Mouse (Mus musculus): ENCODE data around the gene Gm20388. TPM values are rescaled to one million over a fixed set of nuclear protein-coding genes. Genes with fewer than 3 reads are reported as not detected.

The Gm20388 gene
- total RNA-seq, 2 experiments from 2014 or later, result 6.8 to 7.8 TPM

DNA sequence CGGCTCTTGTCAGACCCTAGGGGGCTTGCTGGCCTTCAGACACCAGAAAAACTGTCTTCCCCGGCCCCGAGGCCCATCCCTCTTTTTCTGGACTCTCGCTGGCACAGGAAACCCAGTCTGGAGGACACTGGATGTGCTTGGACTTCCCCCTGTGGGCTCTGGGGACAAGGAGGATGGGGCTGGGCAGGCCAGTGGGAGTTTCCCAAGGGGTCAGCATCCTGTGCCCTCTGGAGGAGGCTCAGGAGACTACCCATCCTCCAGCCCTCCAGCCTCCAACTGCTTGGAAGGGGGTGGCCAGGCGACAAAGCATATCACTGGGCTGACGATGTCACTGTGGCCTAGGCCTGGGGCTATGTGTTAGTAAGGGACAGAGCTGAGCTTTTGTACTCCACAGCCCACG, 898.4 kb downstream of the Gm20388 start:
- DNase-seq, result no peak

DNA sequence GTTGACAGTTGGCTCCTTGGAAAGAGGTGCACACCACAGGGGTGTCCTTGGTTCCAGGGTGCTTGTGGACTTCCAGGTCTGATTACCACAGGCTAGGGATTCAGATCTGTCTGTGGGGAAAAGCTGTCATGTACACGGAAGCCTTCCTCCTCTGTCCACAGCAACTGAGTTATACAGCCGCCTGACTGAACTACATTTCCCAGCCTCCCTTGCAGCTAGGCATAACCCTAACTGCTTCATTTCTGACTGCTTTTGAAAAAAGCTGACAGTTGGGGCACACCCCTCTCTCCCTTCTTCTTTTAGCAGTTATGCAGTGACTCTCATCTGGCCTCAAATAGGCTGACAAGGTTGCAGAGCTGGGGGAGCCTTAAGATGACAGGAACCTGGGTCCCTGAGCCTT, 901.3 kb downstream of the Gm20388 start:
- DNase-seq, result no peak
- intact Hi-C loops (cut with DNase I), result no loop called here

More for the DNA sequence above, 898.4 kb downstream of the Gm20388 start:
- intact Hi-C loops (cut with DNase I), result no loop called here

DNA sequence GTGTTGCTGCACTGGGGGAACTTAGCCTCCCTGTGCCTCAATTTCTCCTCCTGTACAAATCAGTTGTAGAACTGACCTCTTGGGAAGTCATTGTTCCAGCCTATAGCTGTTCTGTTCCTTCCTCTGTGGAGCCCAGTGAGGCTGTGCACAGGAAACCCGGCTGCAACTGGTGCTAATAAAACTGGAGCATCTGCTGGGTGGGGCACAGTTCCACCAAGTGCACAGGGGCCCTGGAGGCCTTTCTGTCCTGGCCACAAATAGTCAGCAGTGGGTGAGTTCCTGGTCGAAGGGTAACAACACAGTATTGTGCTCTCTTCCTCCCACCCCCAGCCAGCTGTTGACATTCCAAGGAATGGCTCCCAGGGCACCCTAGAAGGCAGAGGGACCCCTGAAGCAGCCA, 902.4 kb downstream of the Gm20388 start:
- intact Hi-C loops (cut with DNase I), result no loop called here
- peak in 1 of 2 experiments; percentile 29 for DNase-seq

DNA sequence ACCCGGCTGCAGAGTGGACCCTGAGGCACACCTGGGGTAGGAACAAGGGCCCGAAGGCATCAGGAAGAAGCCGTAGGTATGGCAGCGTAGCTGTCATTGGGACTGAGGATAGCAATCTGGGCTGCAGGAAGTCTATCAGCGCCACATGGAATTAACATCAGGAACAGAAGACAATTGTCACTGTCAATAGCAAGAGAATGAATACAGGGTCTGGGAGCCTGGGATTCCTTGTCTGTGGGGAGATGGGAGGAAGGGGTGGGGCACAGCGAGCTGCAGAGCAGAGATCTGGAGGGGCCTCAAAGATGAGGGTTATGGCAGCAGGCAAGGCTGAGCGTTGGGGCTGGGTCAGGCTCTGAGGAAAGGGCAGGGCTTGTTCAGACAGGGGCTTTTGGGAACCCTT, 903.2 kb downstream of the Gm20388 start:
- no peak for DNase-seq

DNA sequence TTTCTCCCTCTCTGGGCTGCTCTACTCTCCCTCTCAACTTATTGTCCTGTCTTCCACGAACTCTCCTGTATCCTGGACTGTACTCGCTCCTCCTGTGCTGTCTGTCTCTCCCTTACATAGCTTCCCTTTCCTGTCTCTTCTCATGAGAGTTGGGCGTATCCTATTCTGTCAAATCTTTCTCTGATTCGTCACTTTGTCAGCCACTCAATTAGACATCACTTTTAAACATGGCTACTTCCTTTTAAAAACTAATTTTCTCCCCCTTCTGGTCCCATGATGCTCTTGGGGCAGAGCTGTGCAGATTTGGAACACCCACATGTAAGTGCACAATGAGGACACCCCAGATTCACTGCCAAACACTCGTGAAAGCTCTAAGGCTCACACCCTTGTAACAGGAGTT, 905.7 kb downstream of the Gm20388 start:
- no peak for DNase-seq
- intact Hi-C loops (cut with DNase I), result no loop called here

More for the DNA sequence above, 903.2 kb downstream of the Gm20388 start:
- intact Hi-C loops (cut with DNase I), result no loop called here

DNA sequence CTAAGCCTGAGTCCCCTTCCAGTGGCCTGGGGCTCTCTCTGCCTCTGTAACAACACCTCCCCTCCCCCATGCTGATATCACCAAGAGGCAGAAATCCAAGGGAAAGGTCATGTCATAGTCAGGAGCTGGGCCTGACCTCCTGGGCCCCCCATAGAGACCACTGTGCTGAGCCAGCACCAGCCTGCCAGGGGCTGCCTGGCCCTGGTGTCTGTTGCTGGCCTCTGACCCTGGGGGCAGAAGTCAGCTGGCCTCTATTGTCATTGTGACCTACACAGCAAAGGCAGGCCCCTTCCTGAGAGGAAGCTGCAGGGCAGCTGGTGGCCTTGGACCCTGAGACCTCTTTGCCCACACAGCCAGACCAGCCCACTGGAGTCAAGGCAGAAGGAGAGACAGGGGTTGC, 909.3 kb downstream of the Gm20388 start:
- intact Hi-C loops (cut with DNase I), result loop anchor here (2.0 kb wide), 1 partner anchor 273 kb away; no protein-coding TSS in a partner anchor
- DNase-seq, result no peak

DNA sequence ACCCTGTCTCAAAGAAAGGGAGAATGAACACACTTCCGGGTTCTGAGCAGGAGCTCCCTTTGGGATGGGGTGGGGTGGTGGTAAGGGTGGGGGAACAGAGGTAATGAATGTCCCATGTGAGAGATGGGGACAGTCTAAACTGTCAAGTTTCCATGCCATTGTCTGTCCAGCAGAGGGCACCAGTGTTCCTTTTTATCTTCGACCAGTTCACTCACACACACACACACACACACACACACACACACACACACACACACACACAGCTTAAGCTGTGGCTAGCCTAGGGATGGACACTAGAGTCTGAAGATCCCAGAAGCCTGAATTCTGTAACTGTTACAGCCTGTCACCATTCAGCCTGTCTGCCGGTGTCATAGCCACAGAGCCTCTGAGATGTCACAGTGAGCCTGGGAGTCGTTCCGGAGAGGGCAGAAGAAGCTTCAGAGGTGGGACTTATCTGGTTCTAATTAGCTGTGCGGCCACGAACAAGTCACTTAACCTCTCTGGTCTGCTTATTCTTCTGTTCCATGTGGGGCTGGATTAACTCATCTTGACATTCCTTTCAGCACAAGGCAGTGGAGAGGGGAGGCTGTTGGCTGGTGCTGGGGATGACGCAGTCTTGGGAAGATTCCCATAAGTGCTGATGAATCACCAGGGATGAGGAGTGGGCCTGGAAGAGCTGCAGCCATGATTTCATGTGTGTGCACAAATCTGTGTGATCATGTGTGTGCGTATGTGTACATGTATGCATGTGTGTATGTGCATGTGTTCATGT, 910.9 kb downstream of the Gm20388 start:
- peak in 1 of 2 experiments; percentile 51 for DNase-seq
- intact Hi-C loops (cut with DNase I), result loop anchor here (2.0 kb wide), 1 partner anchor 271 kb away; no protein-coding TSS in a partner anchor

DNA sequence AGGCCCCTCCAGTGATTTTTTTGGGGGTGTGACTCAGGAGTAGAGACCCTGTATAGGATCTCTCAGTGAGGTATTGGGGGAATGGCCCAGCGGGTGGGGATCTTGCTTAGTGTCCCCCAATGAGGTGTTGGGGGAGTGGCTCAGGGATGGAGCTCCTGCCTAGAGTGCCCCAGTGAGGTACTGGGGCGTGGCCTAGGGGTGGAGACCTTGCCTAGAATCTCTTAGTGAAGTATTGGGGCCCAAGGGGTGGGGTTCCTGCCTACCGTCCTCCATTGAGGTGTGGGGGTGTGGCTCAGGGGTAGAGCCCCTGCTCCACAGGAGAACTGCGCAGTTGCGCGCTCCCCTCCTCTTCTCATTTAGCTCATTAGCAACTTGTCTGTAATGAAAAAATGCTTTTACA, 912.7 kb downstream of the Gm20388 start:
- intact Hi-C loops (cut with DNase I), result no loop called here

DNA sequence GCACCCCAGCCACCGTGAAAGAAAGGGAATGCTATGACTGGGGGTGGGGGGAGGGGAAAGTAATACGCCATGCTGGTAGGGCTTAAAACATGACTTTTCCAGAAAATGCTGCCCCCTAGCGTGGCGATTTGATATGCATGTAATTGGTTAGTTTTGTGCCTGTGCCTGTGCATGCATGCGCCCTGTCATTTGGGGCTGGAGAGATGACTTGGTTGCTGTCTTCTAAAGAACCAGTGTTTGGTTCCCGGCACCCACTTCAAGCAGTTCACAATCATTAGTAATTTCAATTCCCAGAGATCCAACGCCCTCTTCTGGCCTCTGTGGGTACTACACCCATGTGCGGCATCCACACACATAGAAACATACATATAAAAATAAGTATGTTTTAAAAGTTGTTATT, 913.2 kb downstream of the Gm20388 start:
- no peak for DNase-seq
- intact Hi-C loops (cut with DNase I), result no loop called here

More for the DNA sequence above, 912.7 kb downstream of the Gm20388 start:
- no peak for DNase-seq

DNA sequence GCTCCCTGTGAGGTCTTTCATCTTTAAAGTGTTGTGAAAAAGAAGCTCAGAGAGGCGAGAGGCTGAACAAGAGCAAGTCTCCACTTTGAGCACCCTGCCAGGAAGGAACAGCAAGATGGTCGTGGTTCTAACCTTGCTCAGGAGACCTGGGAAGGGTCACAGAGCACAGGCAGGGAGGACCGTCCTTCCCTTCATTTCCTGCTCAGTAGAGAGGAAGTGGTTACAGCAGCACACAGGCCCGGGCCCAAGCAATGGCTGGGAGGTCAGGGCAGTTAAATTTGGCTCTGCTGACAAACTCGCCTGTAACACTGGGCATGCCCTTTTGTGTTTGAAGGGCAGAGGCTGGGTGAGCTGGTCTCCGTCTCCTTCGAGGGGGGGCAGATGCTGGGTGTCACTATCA, 914.0 kb downstream of the Gm20388 start:
- no peak for DNase-seq
- intact Hi-C loops (cut with DNase I), result loop anchor here (5.0 kb wide), 1 partner anchor 868 kb away; no protein-coding TSS in a partner anchor

DNA sequence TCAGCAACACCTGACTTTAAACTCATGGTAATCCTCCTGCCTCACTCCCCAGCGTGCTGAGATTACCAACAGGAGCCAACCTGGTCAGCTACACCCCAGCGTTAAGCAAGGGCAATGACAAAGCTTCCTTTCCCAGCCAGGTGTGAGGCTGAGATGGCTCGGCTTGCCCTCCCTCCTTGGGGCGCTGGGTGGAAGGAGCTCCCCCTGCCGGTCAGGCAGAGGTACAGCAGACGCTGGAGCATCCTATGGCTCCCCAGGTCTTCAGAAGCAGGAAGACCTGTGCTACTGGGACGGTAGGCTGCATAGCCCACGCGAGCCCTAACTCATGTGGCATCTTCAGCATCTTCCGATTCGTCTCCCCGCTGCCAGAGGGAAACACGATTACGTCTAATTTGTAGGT, 917.6 kb downstream of the Gm20388 start:
- intact Hi-C loops (cut with DNase I), result loop anchor here (5.0 kb wide), 1 partner anchor 864 kb away; no protein-coding TSS in a partner anchor
- DNase-seq, result no peak

DNA sequence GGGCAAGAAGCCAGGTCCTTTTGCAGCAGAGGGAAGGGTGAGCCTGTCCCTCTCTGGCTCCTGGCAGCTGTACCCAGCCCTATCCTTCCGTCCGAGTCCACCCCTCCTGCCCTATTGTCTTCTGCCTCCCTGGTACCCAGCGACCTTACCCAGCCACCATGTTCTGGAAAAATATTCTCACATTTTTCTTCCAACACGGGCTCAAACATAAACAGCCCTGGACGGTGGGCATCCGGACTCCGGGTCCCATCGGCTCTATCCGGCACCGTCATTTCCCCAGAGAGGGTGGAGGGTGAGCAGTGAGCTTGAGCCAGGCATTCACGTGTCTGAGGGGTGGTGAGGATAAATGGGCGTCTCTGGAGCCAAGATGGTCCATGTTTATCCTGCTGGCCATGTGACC, 920.0 kb downstream of the Gm20388 start:
- intact Hi-C loops (cut with DNase I), result no loop called here
- no peak for DNase-seq

DNA sequence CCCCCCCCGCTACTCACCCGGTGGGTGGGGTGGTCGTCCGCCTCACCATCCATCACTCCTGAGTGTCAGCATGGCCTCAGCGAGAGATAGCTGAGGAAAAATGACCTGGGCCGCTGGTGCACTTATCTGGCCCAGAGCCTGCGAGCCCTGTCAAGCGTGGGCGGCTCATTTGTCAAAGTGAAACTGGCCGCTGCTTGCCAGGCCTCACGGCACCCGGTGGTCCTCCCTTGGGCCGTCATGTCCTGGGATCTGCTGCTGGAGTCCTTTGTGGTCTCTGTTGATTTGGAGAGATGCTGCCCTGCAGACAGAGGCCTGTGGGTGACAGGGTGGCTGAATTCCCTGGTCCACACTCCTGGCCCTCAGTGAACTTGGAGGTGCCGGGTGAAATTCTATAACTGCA, 921.4 kb downstream of the Gm20388 start:
- no peak for DNase-seq
- intact Hi-C loops (cut with DNase I), result no loop called here

DNA sequence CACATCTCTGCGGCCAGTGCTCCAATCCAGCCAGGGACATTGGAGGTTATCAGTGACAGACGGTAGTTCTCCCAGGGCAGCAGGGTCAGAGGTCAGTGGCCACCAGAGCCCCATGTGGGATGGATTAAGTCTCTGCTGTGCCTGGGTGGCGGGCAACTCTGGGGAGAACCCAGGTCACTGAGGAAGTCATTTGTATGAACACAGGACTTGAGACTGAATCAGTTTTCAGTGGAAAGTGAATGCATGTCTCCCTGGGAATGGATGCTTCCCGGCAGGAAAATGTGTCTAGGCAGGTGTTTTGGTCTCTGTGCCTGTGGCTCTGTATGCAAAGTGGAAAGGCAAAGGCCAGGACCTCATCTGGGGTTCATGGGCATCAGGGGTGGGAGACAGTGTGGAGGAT, 922.6 kb downstream of the Gm20388 start:
- no peak for DNase-seq

DNA sequence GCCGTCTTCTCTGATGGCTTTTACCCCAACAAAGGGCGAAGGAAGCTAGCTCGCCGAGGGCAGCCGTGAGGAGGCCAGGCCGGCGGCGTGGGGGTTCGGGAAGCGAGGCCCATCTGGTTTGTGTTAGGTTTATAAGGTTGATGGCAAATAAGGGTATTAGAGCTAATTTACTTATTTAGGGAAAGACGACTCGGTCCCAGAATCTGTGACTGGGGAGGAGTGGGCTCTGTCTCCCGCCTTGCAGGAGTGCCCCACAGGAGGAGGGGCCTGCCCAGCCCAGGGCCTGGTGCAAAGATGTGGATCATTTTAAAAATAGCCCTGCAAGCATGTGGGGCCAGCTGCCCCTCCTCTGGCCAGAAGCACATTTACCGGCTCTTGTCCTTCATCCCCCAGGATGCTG, 928.4 kb downstream of the Gm20388 start:
- intact Hi-C loops (cut with DNase I), result no loop called here
- DNase-seq, result no peak

More for the DNA sequence above, 922.6 kb downstream of the Gm20388 start:
- intact Hi-C loops (cut with DNase I), result no loop called here

DNA sequence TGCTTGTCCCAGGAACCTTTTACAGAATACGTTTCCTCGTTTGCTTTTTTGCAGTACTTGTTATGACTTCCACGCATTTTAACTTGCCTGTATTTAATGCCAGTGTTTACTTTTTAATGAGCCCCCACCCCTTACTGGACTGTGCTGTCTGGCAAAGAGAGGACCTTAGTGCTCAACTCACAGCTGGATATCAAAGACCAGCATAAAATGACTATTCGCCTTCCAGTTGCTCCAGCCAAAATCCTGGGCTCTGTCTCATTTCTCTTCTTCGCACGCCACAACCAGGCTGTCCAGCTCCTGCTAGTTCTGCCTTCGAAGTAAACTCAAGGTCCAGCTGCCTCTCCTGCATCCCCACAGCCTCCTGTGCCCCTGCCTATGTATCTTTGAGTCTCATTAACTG, 932.4 kb downstream of the Gm20388 start:
- DNase-seq, result no peak
- intact Hi-C loops (cut with DNase I), result no loop called here

DNA sequence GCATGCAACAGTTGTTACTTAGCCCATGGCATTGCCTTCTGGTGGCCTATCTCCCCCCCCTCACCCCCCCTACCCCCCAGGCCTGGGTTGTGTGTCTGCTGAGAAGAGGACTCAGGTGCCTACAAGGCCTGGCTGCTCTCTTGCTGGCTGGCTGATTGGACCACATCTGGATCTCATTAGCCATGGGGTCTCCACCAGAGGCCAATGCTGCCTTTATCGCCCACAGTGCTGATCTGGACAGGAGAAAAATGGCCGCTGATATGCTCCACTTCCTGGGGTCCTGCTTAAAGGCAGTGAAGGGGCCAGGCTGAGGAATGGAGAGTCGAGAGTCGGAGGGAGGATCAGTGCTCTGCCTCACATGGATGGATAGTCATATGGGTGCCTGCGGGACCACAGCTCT, 935.4 kb downstream of the Gm20388 start:
- intact Hi-C loops (cut with DNase I), result no loop called here
- no peak for DNase-seq

DNA sequence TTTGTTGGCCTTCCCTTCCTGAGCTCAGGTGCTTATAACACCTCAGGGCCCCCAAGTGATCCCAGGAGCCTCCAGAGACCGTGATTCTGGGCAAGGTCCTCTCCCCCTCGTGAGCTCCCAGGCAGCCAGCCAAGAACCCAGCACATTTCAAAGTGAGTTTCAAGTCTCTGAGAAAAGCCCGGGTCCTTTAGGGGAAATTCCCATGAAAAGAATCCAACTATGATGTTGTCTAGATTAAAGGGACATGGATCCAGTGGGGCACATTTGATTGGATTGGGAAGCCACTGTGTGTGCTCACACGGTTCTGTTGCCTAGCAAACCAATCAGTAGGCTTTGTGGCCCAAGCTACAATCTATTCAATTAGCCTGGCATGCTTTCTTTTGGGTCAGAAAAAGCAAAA, 936.6 kb downstream of the Gm20388 start:
- DNase-seq, result no peak
- intact Hi-C loops (cut with DNase I), result no loop called here

DNA sequence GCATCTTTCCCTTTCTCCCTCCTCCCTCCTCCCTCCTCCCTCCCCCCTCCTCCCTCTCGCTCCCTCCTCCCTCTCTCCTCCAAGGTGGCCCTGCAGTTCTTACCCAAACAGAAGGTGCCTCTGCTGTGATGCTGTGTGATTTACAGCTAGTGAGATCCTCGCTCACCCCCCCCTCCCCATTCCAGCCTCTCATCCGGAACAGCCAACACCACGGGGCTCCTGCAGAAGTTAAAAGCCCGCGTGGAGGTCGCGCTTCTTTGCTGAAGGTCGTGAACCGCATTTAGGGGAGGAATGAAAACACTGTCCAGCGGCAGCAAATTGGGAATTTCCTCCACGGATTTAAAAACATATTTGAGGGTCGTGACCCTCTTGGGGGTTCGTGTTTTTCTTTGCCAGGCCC, 937.1 kb downstream of the Gm20388 start:
- DNase-seq, result no peak
- intact Hi-C loops (cut with DNase I), result no loop called here

DNA sequence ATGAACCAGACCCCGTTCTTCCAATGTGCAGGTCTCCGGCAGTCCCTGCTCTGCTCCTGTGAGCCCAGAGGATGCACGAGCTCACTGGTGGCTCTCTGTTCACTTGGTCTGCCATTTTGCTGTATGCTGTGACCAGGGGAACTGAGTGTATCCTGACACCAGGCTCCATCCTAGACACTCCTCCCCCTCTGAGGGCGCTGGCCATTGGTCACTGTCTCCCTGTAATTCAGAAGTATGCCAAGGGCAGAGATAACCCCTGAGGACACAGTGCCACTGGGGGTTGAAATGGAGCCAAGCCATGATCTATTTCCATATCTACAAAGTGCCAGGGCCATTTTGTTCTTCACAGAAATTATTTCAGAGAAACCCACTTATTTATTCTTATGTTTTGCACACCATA, 937.8 kb downstream of the Gm20388 start:
- intact Hi-C loops (cut with DNase I), result no loop called here
- DNase-seq, result no peak

DNA sequence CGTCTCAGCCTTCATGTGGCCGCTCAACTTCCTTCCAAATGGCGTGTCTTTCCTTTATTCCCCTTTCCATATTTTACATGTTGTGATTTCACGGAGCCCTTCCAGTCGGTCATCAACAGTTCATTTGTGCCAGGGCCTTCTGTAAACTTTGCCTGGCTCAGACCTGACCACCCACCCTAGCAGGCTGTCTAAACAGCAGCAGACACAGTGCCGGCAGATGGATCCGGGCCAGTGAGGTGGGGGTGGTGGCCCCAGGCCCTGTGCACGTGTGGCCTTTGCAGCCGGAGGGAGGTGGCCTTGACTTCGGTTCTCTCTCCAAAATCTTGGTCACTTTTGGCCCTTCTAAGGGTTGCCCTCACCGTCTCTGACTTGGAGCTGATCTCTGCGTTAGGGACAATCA, 940.8 kb downstream of the Gm20388 start:
- no peak for DNase-seq
- intact Hi-C loops (cut with DNase I), result no loop called here

DNA sequence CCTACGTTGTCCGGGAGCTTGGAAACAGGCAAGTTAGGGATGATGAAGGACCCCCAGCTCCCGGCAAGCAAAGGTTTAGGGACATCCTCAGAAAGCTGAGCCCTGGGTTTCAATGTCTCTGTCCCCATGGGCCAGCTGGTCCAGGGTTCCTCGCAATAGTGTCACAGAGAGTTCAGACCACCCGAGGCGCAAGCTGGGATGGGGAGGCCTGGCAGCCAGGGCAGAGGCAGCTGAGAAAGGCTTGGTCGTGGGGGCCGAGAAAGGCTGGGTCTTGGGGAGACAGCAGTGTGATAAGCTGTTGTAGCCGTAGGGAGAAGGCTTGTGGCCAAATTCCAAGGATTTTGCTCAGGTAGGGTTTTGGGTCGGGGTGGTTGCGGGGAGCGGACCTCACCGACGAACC, 949.2 kb downstream of the Gm20388 start:
- DNase-seq, result no peak
- intact Hi-C loops (cut with DNase I), result no loop called here
